Mouse (Mus musculus): ENCODE measurements around the gene Metap2. TPM values are rescaled to one million over a fixed set of nuclear protein-coding genes. Genes with fewer than 3 reads are reported as not detected.

The Metap2 gene
- 119 and 134 TPM in 2 replicates for polyA plus RNA-seq (2015; fragmentation: Nextera tagmentation; extraction: Ambion mirVana)

DNA sequence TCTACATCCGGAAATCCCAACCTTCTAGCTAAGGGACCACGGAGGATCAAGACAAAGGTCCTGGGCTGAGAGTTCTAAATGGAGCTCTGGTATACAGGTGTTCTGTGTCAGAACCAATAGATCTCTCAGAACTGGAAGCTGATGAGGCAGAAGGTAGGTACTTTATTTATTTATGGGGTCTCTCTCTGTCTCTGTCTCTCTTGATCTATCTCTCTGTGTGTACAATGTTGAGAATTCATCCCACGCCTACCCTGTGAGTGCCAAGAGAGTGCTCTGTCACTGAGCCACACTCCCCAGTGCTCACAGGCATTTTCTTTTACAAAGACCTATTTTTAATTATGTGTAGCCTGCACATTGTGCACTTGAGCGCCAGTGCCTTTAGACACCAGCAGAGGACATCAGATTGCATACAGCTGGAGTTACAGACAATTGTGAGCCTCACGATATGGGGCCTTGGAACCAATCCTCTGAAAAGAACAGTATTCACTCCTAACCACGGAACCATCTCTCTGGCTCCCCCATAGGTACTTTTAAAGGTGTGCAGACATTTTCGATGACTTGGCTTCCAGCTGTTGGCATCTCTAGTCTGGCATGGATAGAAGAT is at the start of gene Metap2:
TSS of gene Metap2 (minus strand) at position 51 of the 604 bp plus-strand sequence.
- no peaks in the 10 kb centered on the region for H3K9me3 ChIP-seq (ENCODE audit: control insufficient read depth)
- no peak within 1 kb of the TSS for H3K9ac ChIP-seq (ENCODE audit: low read depth, low read length)
- peak; percentile 29 for TF ChIP-seq CTCF (IDR thresholded peaks at IDR 0.05; ENCODE audit: low read depth)
- no peak within 1 kb of the TSS for H3K27ac ChIP-seq (ENCODE audit: low read depth, low read length)
- H3K27me3 ChIP-seq (replicated peaks; ENCODE audit: control insufficient read depth, insufficient read depth, low read length) = no peaks in the 10 kb centered on the region
- H3K36me3 ChIP-seq (ENCODE audit: control insufficient read depth, insufficient read depth) = no peaks in the 10 kb centered on the region
- H3K4me1 ChIP-seq (replicated peaks; ENCODE audit: control insufficient read depth, insufficient read depth, low read length) = no peaks in the 10 kb centered on the region
- H3K4me3 ChIP-seq (ENCODE audit: low read depth, low read length) = no peak within 1 kb of the TSS
- 72% methylated on average over 7 of the region's 7 CpGs for WGBS
- no peak for ATAC-seq
- no peak within 1 kb of the TSS for H3K4me2 ChIP-seq (replicated peaks; ENCODE audit: low read depth)

DNA sequence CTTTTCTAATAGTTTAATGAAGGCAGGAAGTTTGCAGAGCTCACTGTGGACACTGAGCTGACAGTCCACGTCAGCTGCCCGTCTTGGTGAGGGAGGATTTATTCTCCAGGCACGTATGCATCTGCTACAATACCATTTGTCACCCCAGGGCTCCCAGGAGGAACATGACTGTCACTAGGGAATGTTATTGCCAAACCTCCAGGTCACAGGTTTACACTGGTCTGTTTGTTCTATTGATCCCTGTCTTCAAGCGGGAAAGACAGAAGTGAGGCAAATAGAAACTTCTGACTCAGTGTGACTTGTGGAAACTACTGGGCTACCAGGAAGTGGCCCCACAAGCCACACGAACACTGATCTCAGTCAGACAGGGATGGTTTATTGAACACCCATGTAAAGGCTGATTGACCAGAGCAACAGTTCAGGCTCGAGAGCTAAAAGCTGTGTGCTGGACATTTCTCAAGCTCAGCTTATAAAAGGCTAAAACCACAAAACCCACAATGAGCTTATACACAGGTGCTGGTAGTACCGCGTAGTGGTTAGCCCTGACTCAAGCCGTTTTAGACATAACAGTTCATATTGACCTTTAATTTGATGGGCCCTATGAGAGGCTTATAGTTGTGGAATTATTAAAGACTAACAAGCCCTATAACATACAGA is 49.1 kb upstream of the Metap2 start:
- Histone ChIP-seq H3K4me1 (replicated peaks; ENCODE audit: control insufficient read depth, insufficient read depth, low read length) (no peaks in the 10 kb centered on the region), H3K36me3 (ENCODE audit: control insufficient read depth, insufficient read depth) (no peaks in the 10 kb centered on the region), H3K27ac (ENCODE audit: low read depth, low read length) (no peak overlapping the region), H3K4me3 (ENCODE audit: low read depth, low read length) (no peak overlapping the region), H3K9me3 (ENCODE audit: control insufficient read depth) (no peaks in the 10 kb centered on the region), H3K9ac (ENCODE audit: low read depth, low read length) (no peak overlapping the region), H3K4me2 (replicated peaks; ENCODE audit: low read depth) (no peak overlapping the region), H3K27me3 (replicated peaks; ENCODE audit: control insufficient read depth, insufficient read depth, low read length) (no peaks in the 10 kb centered on the region)
- ATAC-seq = no peak
- TF ChIP-seq CTCF (IDR thresholded peaks at IDR 0.05; ENCODE audit: low read depth) = no peak
- 46% methylated on average over 9 of the region's 9 CpGs for WGBS

DNA sequence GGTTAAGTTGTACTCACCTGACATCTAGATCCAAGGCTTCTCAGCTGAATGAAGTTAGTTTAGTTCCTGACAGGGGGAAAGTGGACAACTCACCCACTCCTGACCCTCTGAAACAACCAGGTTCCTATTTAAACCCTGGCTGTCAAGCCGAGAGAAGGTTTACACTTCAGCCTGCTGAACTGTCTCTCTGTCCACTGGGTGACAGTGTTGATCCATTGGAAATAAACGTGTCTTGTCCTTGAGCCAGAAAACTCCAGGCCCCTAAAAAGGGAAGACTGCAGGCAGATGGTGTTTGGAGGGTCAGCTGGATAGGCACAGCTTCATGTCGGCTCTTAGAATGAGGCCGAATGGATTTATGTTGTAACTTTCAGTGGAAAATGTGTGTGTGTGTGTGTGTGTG is 48.5 kb upstream of the Metap2 start:
- no peak overlapping the region for H3K4me2 ChIP-seq (replicated peaks; ENCODE audit: low read depth)
- H3K36me3 ChIP-seq (ENCODE audit: control insufficient read depth, insufficient read depth) = no peaks in the 10 kb centered on the region
- 19% methylated on average over 4 of the region's 4 CpGs for WGBS
- H3K4me1 ChIP-seq (replicated peaks; ENCODE audit: control insufficient read depth, insufficient read depth, low read length) = no peaks in the 10 kb centered on the region
- H3K9me3 ChIP-seq (ENCODE audit: control insufficient read depth) = no peaks in the 10 kb centered on the region
- no peak for ATAC-seq
- TF ChIP-seq CTCF (IDR thresholded peaks at IDR 0.05; ENCODE audit: low read depth) = peak; percentile 88
- no peak overlapping the region for H3K27ac ChIP-seq (ENCODE audit: low read depth, low read length)
- H3K27me3 ChIP-seq (replicated peaks; ENCODE audit: control insufficient read depth, insufficient read depth, low read length) = no peaks in the 10 kb centered on the region
- H3K4me3 ChIP-seq (ENCODE audit: low read depth, low read length) = no peak overlapping the region
- no peak overlapping the region for H3K9ac ChIP-seq (ENCODE audit: low read depth, low read length)

DNA sequence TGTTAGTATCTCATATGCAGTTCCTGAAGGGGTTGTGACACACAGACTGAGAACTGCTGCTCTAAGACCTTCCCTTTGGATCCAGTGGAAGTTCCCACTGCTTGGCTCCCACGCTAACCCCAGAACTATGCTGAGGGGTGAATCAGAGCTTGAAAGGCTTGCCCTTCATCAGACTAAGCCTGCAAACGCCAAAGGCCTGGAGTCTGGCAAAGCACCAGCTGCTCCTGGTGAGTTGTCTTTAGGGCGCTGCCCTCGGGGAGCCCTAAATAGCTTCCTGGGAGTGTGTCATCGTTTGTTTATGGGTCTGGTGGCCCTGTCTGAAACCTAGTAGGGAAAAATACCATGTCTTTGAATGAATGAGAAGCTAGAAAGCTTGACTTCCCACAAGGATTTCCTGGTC is 47.3 kb upstream of the Metap2 start:
- Histone ChIP-seq H3K9ac (ENCODE audit: low read depth, low read length) (no peak overlapping the region), H3K27me3 (replicated peaks; ENCODE audit: control insufficient read depth, insufficient read depth, low read length) (no peaks in the 10 kb centered on the region), H3K4me1 (replicated peaks; ENCODE audit: control insufficient read depth, insufficient read depth, low read length) (no peaks in the 10 kb centered on the region), H3K4me3 (ENCODE audit: low read depth, low read length) (no peak overlapping the region), H3K36me3 (ENCODE audit: control insufficient read depth, insufficient read depth) (no peaks in the 10 kb centered on the region), H3K9me3 (ENCODE audit: control insufficient read depth) (no peaks in the 10 kb centered on the region), H3K27ac (ENCODE audit: low read depth, low read length) (no peak overlapping the region), H3K4me2 (replicated peaks; ENCODE audit: low read depth) (no peak overlapping the region)
- TF ChIP-seq CTCF (IDR thresholded peaks at IDR 0.05; ENCODE audit: low read depth) = no peak
- WGBS = 45% methylated on average over 5 of the region's 5 CpGs
- ATAC-seq = no peak

DNA sequence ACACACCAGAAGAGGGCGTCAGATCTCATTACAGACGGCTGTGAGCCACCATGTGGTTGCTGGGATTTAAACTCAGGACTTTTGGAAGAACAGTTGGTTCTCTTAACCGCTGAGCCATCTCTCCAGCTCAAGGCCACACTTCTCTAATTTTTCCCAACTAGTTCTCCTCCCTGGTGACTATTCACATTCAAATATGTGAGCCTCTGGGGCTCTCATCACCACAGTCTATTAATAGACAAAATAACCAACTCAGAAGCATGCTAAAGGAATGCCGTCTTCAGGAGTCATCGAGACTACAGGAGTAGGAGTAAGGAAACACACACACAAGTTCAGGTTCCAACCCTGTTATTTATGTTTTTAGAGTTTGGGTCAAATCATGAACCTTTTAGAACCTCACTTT is 43.4 kb upstream of the Metap2 start:
- H3K27me3 ChIP-seq (replicated peaks; ENCODE audit: control insufficient read depth, insufficient read depth, low read length) = no peaks in the 10 kb centered on the region
- no peaks in the 10 kb centered on the region for H3K9me3 ChIP-seq (ENCODE audit: control insufficient read depth)
- no peak overlapping the region for H3K4me3 ChIP-seq (ENCODE audit: low read depth, low read length)
- no peak overlapping the region for H3K4me2 ChIP-seq (replicated peaks; ENCODE audit: low read depth)
- no peaks in the 10 kb centered on the region for H3K4me1 ChIP-seq (replicated peaks; ENCODE audit: control insufficient read depth, insufficient read depth, low read length)
- no peak for ATAC-seq
- no peak overlapping the region for H3K27ac ChIP-seq (ENCODE audit: low read depth, low read length)
- H3K36me3 ChIP-seq (ENCODE audit: control insufficient read depth, insufficient read depth) = no peaks in the 10 kb centered on the region
- no peak overlapping the region for H3K9ac ChIP-seq (ENCODE audit: low read depth, low read length)
- WGBS = 76% methylated on average over 5 of the region's 5 CpGs
- TF ChIP-seq CTCF (IDR thresholded peaks at IDR 0.05; ENCODE audit: low read depth) = no peak

DNA sequence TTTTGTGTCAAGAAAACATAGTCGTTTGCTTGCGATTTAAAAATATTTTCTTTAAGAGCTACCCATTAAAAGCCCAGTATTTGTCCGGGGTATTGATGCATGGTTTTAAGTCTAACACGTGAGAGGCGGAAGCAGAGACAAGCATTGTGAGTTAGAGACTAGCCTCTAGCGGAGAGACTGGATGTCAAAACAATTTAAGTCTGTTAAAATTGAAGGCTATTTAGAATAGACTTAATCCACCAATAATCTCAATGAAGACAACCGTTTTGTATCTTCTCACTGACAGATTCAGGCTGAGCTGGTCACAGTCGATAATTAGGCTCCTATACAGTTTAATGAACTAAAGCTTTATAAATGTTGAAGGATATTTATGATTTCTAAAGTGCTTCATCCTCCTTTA is 42.8 kb upstream of the Metap2 start:
- no peaks in the 10 kb centered on the region for H3K36me3 ChIP-seq (ENCODE audit: control insufficient read depth, insufficient read depth)
- 81% methylated on average over 8 of the region's 8 CpGs for WGBS
- H3K4me2 ChIP-seq (replicated peaks; ENCODE audit: low read depth) = no peak overlapping the region
- H3K4me1 ChIP-seq (replicated peaks; ENCODE audit: control insufficient read depth, insufficient read depth, low read length) = no peaks in the 10 kb centered on the region
- no peaks in the 10 kb centered on the region for H3K9me3 ChIP-seq (ENCODE audit: control insufficient read depth)
- H3K27me3 ChIP-seq (replicated peaks; ENCODE audit: control insufficient read depth, insufficient read depth, low read length) = no peaks in the 10 kb centered on the region
- H3K27ac ChIP-seq (ENCODE audit: low read depth, low read length) = no peak overlapping the region
- no peak for TF ChIP-seq CTCF (IDR thresholded peaks at IDR 0.05; ENCODE audit: low read depth)
- H3K9ac ChIP-seq (ENCODE audit: low read depth, low read length) = no peak overlapping the region
- no peak overlapping the region for H3K4me3 ChIP-seq (ENCODE audit: low read depth, low read length)
- ATAC-seq = no peak

Data from intestine, postnatal 0 days (tissue).